Mouse (Mus musculus) lung, postnatal 0 days (tissue): Measurements from ENCODE around the gene Srsf4.

ENCODE experiments used
- CTCF ChIP-seq: IDR thresholded peaks from 2 replicates; pipeline ENCODE4 v1.5.1; 2016; ENCODE audit warnings: antibody characterized with exemption, mild to moderate bottlenecking
- EP300 ChIP-seq: IDR thresholded peaks from 2 replicates; pipeline ENCODE4 v1.6.1; 2016; ENCODE audit warnings: antibody characterized with exemption, mild to moderate bottlenecking, control low read depth

DNA sequence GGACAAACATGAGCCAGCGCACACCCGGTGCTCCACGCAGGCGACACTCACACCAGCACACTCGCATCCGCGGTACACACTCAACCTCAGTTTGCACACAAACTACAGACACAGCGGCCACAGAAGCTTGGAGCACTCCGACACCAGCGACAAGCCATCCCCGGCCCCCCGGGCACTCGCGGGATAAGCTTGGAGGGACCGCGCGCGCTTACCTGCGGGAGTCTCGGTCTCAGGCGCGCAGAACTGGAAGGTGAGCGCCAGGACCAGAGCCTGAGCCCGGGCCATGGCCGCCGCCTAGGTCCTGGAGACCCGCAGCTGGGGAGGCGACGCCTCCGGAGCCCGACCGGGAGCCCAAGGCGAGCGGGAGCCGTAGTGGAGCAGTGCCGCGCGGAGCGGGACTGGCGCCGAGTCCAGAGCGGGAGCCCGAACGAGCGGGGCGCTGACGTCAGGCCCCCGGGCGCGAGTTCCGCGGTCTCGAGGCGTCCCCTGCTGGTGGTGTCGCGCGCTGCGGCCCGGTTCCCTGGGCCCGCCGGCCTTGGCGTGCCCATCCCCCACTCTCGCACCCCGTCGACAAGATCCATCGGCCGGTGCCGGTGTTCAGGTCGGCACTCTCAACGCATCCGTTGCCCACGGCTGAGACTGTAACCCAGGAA is 35.4 kb upstream of the Srsf4 start, which contains the start of gene Ptpru:
- TF ChIP-seq EP300: no peak
- peak; percentile 99 for TF ChIP-seq CTCF
